Mouse (Mus musculus) forebrain, embryonic 14.5 days (tissue): ENCODE data around the gene Lin7a. TPM values are rescaled to one million over a fixed set of nuclear protein-coding genes. Genes with fewer than 3 reads are reported as not detected.

Experiments used
- ATAC-seq: fragments of 200-750 bp; cut with Nextera tagmentation; 2 replicates; pipeline ENCODE4 v1.8.0; 2017; ENCODE audit warnings: mild to moderate bottlenecking, moderate library complexity
- DNase-seq: peaks from one replicate; pipeline ENCODE4 v3.0.0-alpha.2; 2015; ENCODE audit warnings: low spot score
- H3K27ac ChIP-seq: fragments of 300-500 bp; sonication (generic); 2 replicates; pipeline ENCODE4 v1.5.1; 2014; ENCODE audit warnings: low read depth, mild to moderate bottlenecking, control low read depth, low read length, moderate library complexity
- H3K27me3 ChIP-seq: fragments of 300-500 bp; sonication (generic); replicated peaks from 2 replicates; pipeline ENCODE4 v1.6.1; 2014; ENCODE audit warnings: low read length, control low read depth, mixed read lengths; ENCODE audit not compliant: control insufficient read depth, insufficient read depth
- H3K36me3 ChIP-seq: fragments of 300-500 bp; sonication (generic); 2 replicates; pipeline ENCODE4 v1.6.1; 2014; ENCODE audit warnings: low read length, control low read depth; ENCODE audit not compliant: control insufficient read depth, insufficient read depth
- H3K4me1 ChIP-seq: fragments of 300-500 bp; sonication (generic); 2 replicates; pipeline ENCODE4 v1.6.1; 2014; ENCODE audit warnings: antibody characterized with exemption, low read length, control low read depth; ENCODE audit not compliant: control insufficient read depth, insufficient read depth
- H3K4me2 ChIP-seq: fragments of 300-500 bp; sonication (generic); 2 replicates; pipeline ENCODE4 v1.6.1; 2014; ENCODE audit warnings: mild to moderate bottlenecking, control low read depth, low read length
- H3K4me3 ChIP-seq: fragments of 300-500 bp; sonication (generic); 2 replicates; pipeline ENCODE4 v1.5.1; 2014; ENCODE audit warnings: low read depth, low read length, control low read depth
- H3K9ac ChIP-seq: fragments of 300-500 bp; sonication (generic); 2 replicates; pipeline ENCODE4 v1.6.1; 2014; ENCODE audit warnings: mild to moderate bottlenecking, low read length, control low read depth, moderate library complexity
- H3K9me3 ChIP-seq: fragments of 300-500 bp; sonication (generic); replicated peaks from 2 replicates; pipeline ENCODE4 v1.6.1; 2016; ENCODE audit warnings: low read length, control low read depth, mixed read lengths; ENCODE audit not compliant: control insufficient read depth
- WGBS: fragments of 180-500 bp; shearing (Covaris S2); extraction: QIAGEN DNeasy Blood & Tissue Kit; methylation state at CpG from one replicate; pipeline ENCODE4 v1.1.7; 2014; 5-methylcytosine and 5-hydroxymethylcytosine counted together
- polyA plus RNA-seq: library from polyadenylated mRNA; unstranded; fragments of >200 nt; fragmentation: Nextera tagmentation; extraction: Ambion mirVana; gene quantifications from 2 replicates; pipeline ENCODE4 v1.2.1, GENCODE M21; 2014

The Lin7a gene
- polyA plus RNA-seq, 1 experiment from 2014 or later = 9.1 TPM

- H3K4me2 ChIP-seq = no peak overlapping the region
- DNase-seq (no peak), ATAC-seq (no peak)
- H3K4me3 ChIP-seq = no peak overlapping the region
- no peak overlapping the region for H3K9ac ChIP-seq
- H3K27ac ChIP-seq = no peak overlapping the region
- no peaks in the 10 kb centered on the region for H3K36me3 ChIP-seq
- H3K9me3 ChIP-seq = no peaks in the 10 kb centered on the region
- WGBS = 93% methylated on average over 2 of the region's 2 CpGs
- no peaks in the 10 kb centered on the region for H3K27me3 ChIP-seq
- H3K4me1 ChIP-seq = no peaks in the 10 kb centered on the region
Measured at GRCm38 (mm10) chr10:107319648-107320047, 48.2 kb downstream of the Lin7a start.

GRCm38 (mm10) chr10:107323865-107324264 is 52.4 kb downstream of the Lin7a start:
- Histone ChIP-seq H3K4me1 (no peaks in the 10 kb centered on the region), H3K4me2 (no peak overlapping the region), H3K9me3 (no peaks in the 10 kb centered on the region), H3K4me3 (no peak overlapping the region), H3K27me3 (no peaks in the 10 kb centered on the region), H3K9ac (no peak overlapping the region), H3K27ac (no peak overlapping the region), H3K36me3 (no peaks in the 10 kb centered on the region)
- DNase-seq (no peak), ATAC-seq (no peak)
- WGBS = 93% methylated on average over 7 of the region's 7 CpGs

GRCm38 (mm10) chr10:107325558-107325957 is 54.1 kb downstream of the Lin7a start:
- no peak overlapping the region for H3K4me2 ChIP-seq
- no peaks in the 10 kb centered on the region for H3K9me3 ChIP-seq
- WGBS = 91% methylated on average over 5 of the region's 5 CpGs
- H3K27me3 ChIP-seq = no peaks in the 10 kb centered on the region
- H3K9ac ChIP-seq = no peak overlapping the region
- no peak overlapping the region for H3K27ac ChIP-seq
- no peaks in the 10 kb centered on the region for H3K4me1 ChIP-seq
- ATAC-seq = no peak
- no peak overlapping the region for H3K4me3 ChIP-seq
- no peak for DNase-seq
- H3K36me3 ChIP-seq = no peaks in the 10 kb centered on the region

DNA sequence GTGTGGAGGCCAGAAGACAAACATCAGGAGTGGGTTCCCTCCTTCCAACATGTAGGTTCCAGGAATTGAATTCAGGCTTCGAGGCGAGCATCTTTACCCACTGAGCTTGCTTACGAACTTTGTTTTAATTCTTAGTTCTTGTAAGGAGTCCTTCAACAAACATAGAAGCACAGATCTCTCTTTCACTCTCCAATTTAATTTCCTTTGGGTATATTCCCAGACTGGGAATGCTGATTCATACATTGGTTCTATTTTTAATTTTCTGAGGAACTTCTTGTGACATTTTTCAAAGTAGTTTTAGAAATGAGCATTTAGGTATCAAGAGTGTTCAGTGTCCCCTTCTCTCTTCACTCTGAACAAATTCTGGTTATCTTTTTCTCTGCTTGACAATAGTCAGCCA is 68.0 kb downstream of the Lin7a start:
- H3K4me3 ChIP-seq = no peak overlapping the region
- WGBS = 90% methylated on average over 3 of the region's 3 CpGs
- no peaks in the 10 kb centered on the region for H3K27me3 ChIP-seq
- H3K9me3 ChIP-seq = no peaks in the 10 kb centered on the region
- H3K4me2 ChIP-seq = no peak overlapping the region
- H3K4me1 ChIP-seq = peaks cover 4% of the 10 kb centered on the region; the same call in 1 of the 2 replicates
- H3K27ac ChIP-seq = no peak overlapping the region
- no peak for DNase-seq
- no peak overlapping the region for H3K9ac ChIP-seq
- H3K36me3 ChIP-seq = no peaks in the 10 kb centered on the region
- no peak for ATAC-seq

DNA sequence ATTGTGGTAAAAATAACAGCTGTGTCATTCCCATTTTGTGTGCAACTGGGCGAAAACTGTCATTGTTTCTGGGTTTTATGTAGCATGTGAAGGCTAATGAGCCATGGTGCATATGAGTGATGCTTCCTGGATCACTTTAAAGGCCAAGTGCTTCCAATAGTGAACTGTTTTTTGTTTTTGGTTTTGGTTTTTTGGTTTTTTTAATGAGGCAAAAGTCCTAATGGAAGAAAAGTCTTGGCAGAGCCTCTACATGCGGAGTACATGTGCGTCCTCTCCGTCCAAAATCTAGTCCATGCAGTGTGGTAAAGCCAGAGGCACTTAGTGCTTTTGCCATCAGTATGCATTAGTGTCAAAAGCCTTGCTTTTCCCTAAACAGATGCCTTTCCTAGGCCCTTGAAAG is 69.7 kb downstream of the Lin7a start:
- H3K4me1 ChIP-seq = peaks cover 4% of the 10 kb centered on the region; the same call in 1 of the 2 replicates
- 38% methylated on average over 4 of the region's 4 CpGs for WGBS
- no peaks in the 10 kb centered on the region for H3K9me3 ChIP-seq
- peak; percentile 54 for DNase-seq
- H3K9ac ChIP-seq = no peak overlapping the region
- H3K27me3 ChIP-seq = no peaks in the 10 kb centered on the region
- no peak overlapping the region for H3K4me3 ChIP-seq
- H3K27ac ChIP-seq = no peak overlapping the region
- no peak overlapping the region for H3K4me2 ChIP-seq
- peak; percentile 68 for ATAC-seq
- no peaks in the 10 kb centered on the region for H3K36me3 ChIP-seq

GRCm38 (mm10) chr10:107344200-107344599 is 72.7 kb downstream of the Lin7a start:
- Histone ChIP-seq H3K27me3 (no peaks in the 10 kb centered on the region), H3K4me2 (no peak overlapping the region), H3K9ac (no peak overlapping the region), H3K27ac (no peak overlapping the region), H3K4me3 (no peak overlapping the region), H3K4me1 (peaks cover 4% of the 10 kb centered on the region; the same call in 1 of the 2 replicates), H3K36me3 (no peaks in the 10 kb centered on the region), H3K9me3 (no peaks in the 10 kb centered on the region)
- ATAC-seq = no peak
- WGBS = 63% methylated on average over 3 of the region's 3 CpGs
- no peak for DNase-seq

DNA sequence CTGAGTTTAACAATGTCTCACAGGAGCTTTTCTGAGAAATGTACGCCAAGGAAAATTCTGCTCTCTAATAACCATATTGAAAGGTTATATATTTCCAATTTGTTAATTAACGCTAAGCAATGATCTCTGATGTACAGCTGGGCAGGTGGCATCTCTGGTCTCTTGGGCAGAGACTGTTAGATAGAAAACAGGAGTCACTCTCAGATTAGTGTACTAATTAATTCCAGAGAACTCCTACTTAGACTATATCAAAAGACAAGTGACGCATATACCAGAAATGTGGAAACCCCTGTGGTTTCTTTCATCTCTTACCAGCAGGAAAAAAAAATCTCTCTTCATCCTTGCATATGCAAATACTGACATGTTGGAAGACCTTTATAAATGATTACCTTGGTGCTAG is 76.4 kb downstream of the Lin7a start:
- no peak overlapping the region for H3K9ac ChIP-seq
- H3K9me3 ChIP-seq = no peaks in the 10 kb centered on the region
- H3K4me2 ChIP-seq = no peak overlapping the region
- no peaks in the 10 kb centered on the region for H3K4me1 ChIP-seq
- no peak overlapping the region for H3K4me3 ChIP-seq
- 57% methylated on average over 3 of the region's 3 CpGs for WGBS
- no peaks in the 10 kb centered on the region for H3K36me3 ChIP-seq
- DNase-seq (peak; percentile 24), ATAC-seq (no peak)
- no peaks in the 10 kb centered on the region for H3K27me3 ChIP-seq
- H3K27ac ChIP-seq = no peak overlapping the region

- DNase-seq (peak; percentile 20), ATAC-seq (no peak)
- Histone ChIP-seq H3K4me1 (no peaks in the 10 kb centered on the region), H3K27me3 (no peaks in the 10 kb centered on the region), H3K4me3 (no peak overlapping the region), H3K9me3 (no peaks in the 10 kb centered on the region), H3K27ac (no peak overlapping the region), H3K4me2 (no peak overlapping the region), H3K9ac (no peak overlapping the region), H3K36me3 (no peaks in the 10 kb centered on the region)
- WGBS = 74% methylated on average over 6 of the region's 6 CpGs
Measured at GRCm38 (mm10) chr10:107351696-107352485, 80.4 kb downstream of the Lin7a start.

- no peaks in the 10 kb centered on the region for H3K36me3 ChIP-seq
- no peaks in the 10 kb centered on the region for H3K4me1 ChIP-seq
- DNase-seq (no peak), ATAC-seq (no peak)
- WGBS = 93% methylated on average over 3 of the region's 3 CpGs
- no peaks in the 10 kb centered on the region for H3K9me3 ChIP-seq
- H3K4me3 ChIP-seq = no peak overlapping the region
- H3K27me3 ChIP-seq = no peaks in the 10 kb centered on the region
- no peak overlapping the region for H3K27ac ChIP-seq
- H3K4me2 ChIP-seq = no peak overlapping the region
- H3K9ac ChIP-seq = no peak overlapping the region
Measured at GRCm38 (mm10) chr10:107353483-107353882, 82.0 kb downstream of the Lin7a start.
